Comparison of ENCODE assay signal across 35 mouse cellular contexts in genomic region chr8:83074248-83074647, GRCm38 (mm10).
"Had no signal": no experiment of that assay in that cellular context is flagged by ENCODE, and none has a peak within 500 bp of the region (broad histone marks: within the 10 kb centered on the region; RNA-seq: fewer than 3 reads in every experiment).

No protein-coding gene starts in this region.

- H3K36me3 ChIP-seq: heart, embryonic 10.5 days; heart, embryonic 12.5 days; heart, embryonic 13.5 days; heart, embryonic 15.5 days; hindbrain, embryonic 10.5 days; hindbrain, embryonic 12.5 days; hindbrain, embryonic 15.5 days; intestine, embryonic 15.5 days; kidney, embryonic 15.5 days had no signal

- H3K4me1 ChIP-seq: heart, embryonic 12.5 days; heart, embryonic 15.5 days; hindbrain, embryonic 15.5 days; intestine, embryonic 15.5 days had no signal

- H3K9me3 ChIP-seq: heart, embryonic 10.5 days; heart, embryonic 12.5 days; heart, embryonic 13.5 days; heart, embryonic 15.5 days; hindbrain, embryonic 10.5 days; hindbrain, embryonic 12.5 days; hindbrain, embryonic 13.5 days; hindbrain, embryonic 15.5 days; intestine, embryonic 15.5 days; kidney, embryonic 15.5 days had no signal

- H3K27me3 ChIP-seq: heart, embryonic 12.5 days; heart, embryonic 13.5 days; heart, embryonic 15.5 days; hindbrain, embryonic 12.5 days; hindbrain, embryonic 13.5 days; hindbrain, embryonic 15.5 days; intestine, embryonic 15.5 days; kidney, embryonic 15.5 days had no signal

- H3K27ac ChIP-seq: heart, embryonic 10.5 days; heart, embryonic 13.5 days; heart, embryonic 15.5 days; hindbrain, embryonic 10.5 days; hindbrain, embryonic 12.5 days; hindbrain, embryonic 13.5 days; hindbrain, embryonic 14.5 days; hindbrain, embryonic 15.5 days; hindbrain, postnatal 0 days; intestine, embryonic 15.5 days; kidney, embryonic 15.5 days; kidney, postnatal 0 days; layer of hippocampus, adult 2 months had no signal

- H3K4me3 ChIP-seq: heart, embryonic 10.5 days; heart, embryonic 12.5 days; heart, embryonic 13.5 days; heart, embryonic 15.5 days; hindbrain, embryonic 10.5 days; hindbrain, embryonic 12.5 days; hindbrain, embryonic 13.5 days; hindbrain, embryonic 15.5 days; intestine, embryonic 15.5 days; kidney, embryonic 15.5 days; layer of hippocampus, adult 2 months had no signal

- H3K4me2 ChIP-seq: heart, embryonic 11.5 days; heart, embryonic 12.5 days; heart, embryonic 13.5 days; heart, embryonic 15.5 days; hindbrain, embryonic 12.5 days; hindbrain, embryonic 13.5 days; hindbrain, embryonic 14.5 days; hindbrain, embryonic 15.5 days; intestine, embryonic 15.5 days; kidney, embryonic 15.5 days had no signal

- ATAC-seq: hindbrain, embryonic 16.5 days; hindbrain, postnatal 0 days; inflammation-experienced regulatory T-cells, adult 6 months; intestine, embryonic 15.5 days; intestine, embryonic 16.5 days; intestine, postnatal 0 days had no signal

- DNase-seq: heart, postnatal 10 days; heart, postnatal 14 days; heart, postnatal 36 days; heart, postnatal 4 days; kidney, adult 11 months; kidney, adult 18-20 months; kidney, adult 2 months; kidney, adult 8-10 months; kidney, adult 9 months; kidney, postnatal 10 days; kidney, postnatal 14 days; kidney, postnatal 25 days; kidney, postnatal 36 days; kidney, postnatal 4 days; layer of hippocampus, adult 9-11 months; layer of hippocampus, postnatal 36 days had no signal

- H3K9ac ChIP-seq: heart, embryonic 12.5 days; heart, embryonic 13.5 days; heart, embryonic 15.5 days; hindbrain, embryonic 12.5 days; hindbrain, embryonic 13.5 days; hindbrain, embryonic 14.5 days; hindbrain, embryonic 15.5 days; intestine, embryonic 15.5 days; kidney, embryonic 15.5 days had no signal
